Mouse (Mus musculus) frontal cortex, postnatal 10 days (tissue): Measurements from ENCODE around the gene Myt1l.

Experiments used
- DNase-seq, 2 experiments: peaks; one replicate each; pipeline ENCODE4 v3.0.0; 2022; ENCODE audit warnings: low spot score in 2 of 2, mixed read lengths in 1 of 2

Myt1l gene

DNA sequence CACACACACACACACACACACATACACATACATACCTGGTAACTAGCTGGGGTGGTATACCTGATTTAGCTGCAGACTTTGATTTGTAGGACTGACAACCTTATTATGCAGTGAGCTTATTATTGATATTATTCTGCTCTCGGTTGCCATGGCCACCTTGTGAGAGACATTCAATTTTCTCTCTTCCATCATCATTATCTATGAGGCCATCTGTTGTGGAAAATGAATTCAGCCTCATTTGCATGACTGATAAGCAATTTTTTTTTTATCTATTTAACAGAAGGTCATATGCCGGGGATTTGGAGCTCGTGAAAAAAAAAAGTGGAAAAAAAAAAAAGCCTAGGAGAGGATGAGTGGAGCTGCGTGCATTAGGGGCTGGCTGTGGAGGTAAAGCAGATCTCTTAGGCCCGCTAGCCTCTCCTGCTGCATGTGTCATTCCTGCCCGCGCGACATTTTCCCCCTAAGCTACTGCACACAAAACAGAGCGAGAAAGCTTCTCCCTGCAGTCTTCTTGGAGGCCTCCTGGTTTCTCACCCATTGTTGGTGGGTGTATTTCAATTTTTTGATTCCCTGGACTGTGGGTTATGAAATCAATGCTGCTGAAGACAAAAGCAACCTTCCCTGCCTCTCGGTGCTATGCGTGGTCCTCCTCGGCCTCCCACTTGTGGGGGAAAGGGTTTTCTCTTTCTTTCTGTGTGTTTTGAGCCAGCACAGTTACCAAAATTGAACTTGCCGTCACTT is at the start of gene Myt1l:
Myt1l (plus strand) TSS at position 354 of the 741 bp plus-strand sequence.
- peak in 1 of 2 experiments; percentile 37 for DNase-seq

DNA sequence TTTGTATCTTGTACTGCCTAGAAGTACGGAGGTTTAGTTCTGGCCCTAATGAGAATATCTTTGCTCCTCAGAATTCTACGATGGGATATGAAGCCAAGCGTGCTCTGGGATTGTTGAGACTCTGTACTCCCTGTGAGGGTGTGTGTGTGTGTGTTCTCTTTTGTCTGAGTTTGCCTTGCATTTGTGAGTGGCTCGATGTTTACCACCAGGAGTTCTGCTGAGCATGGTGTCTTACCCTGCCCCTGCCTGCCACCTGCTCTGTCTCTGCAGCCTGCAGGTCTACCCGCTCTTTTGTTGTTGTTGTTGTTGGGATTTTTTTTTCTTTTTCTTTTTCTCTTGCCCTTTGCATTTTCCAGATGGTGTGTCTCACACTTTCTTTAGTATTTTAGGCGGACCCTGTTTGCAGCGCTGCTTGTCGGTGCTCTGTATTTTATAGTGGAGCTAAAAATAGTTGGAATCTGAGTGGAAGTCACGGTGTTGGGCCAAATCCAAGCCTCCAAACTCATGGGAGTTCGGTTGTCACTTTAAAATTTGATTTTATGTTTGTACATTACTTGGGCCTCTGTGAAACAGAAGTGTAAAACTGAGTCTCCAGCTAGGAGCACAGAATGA is 41.7 kb upstream of the Myt1l start:
- no peak for DNase-seq

DNA sequence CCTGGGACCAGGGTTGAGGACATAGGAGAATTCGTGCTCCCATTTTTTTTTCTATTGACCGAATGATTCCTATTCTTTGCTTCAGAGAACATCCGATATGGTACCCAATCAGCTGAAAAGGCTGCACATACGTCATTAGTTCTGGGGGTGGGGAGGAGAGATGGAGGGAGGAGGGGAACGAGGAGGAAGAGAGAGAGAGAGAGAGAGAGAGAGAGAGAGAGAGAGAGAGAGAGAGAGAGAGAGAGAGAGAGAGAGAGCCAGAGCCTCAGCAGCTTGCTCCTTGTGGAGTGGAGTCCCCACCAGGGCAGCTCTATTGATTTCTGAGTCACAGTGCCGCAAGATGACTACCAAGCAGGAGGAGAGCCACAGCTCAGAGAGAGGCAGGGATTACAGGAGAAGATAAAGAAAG is 1.9 kb upstream of the Myt1l start:
- DNase-seq = peak; percentile 54 to 62

DNA sequence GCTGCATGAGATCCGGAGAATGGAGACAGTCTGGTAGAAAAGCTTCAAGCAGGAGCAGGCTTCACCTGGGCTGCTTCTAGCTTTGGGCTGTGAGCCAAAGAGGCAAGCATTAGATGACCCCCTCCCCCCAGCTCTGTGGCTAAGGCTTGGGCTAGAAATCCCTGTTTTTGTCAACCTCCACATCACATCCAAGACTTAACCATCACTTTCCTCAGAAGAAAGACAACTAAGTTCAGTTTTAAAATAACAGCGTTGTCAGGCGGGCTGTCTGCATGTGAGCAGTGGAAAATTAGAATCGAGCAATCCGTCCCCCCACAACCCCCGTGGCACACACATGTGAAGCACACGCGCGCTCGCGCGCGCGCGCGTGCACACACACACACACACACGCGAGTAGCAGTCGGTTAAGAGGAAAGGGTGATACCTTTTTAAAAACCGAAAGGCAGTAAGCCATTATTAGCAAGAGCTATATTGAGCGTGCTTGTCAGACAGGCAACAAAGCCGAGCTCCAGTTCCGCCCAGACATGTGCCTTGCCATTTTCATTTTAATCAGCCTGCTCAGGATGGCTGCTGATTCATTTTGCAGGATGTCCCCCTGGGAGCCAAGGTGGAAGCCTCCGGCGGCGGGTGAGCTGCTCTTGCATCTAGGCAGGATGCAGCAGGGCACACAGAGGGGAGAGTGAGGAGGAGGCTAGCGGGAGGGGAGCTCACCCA is 979 bp upstream of the Myt1l start:
- DNase-seq = peak; percentile 73 to 88

DNA sequence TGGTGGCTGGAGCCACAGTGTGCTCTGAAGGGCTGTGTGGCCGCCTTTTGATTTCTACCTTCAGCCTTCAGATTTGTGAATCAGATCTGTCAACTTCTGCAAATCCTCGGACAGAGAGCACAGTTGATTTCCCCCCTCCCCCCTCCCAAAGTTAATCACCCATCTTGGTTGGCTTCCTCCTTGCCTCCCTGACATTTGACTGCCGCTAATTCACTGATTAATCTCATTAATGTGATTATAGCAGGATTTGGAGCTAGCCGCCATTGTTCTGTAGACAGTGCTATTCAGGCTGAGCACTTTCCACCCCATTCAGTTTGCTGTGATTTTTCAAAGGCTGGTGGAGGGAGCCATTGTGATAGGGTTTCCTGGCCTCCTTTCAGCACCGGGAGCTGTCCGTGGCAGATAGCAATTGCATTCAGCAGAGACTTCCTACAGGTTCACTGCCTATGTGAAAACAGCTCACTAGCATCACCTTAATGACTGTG is 2.1 kb downstream of the Myt1l start:
- peak in 1 of 2 experiments; percentile 39 for DNase-seq

DNA sequence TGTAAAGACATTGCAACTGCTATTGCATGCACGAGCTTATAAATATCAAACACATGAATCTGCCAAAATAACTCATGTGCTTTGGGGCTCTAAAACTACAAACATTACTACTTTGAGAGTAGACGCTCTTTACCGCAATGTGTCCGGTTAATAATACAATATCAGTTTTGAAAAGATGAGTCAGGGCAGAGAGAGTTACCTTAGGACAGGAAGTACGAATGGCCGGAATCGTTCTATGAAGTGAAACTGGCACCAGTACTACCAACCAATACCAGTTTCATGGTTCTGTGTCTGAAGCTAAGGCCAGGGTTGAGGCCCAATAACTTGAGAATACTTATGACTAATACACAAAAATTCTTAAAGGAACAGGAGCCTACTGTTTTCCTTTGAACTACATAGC is 2.6 kb downstream of the Myt1l start:
- no peak for DNase-seq

DNA sequence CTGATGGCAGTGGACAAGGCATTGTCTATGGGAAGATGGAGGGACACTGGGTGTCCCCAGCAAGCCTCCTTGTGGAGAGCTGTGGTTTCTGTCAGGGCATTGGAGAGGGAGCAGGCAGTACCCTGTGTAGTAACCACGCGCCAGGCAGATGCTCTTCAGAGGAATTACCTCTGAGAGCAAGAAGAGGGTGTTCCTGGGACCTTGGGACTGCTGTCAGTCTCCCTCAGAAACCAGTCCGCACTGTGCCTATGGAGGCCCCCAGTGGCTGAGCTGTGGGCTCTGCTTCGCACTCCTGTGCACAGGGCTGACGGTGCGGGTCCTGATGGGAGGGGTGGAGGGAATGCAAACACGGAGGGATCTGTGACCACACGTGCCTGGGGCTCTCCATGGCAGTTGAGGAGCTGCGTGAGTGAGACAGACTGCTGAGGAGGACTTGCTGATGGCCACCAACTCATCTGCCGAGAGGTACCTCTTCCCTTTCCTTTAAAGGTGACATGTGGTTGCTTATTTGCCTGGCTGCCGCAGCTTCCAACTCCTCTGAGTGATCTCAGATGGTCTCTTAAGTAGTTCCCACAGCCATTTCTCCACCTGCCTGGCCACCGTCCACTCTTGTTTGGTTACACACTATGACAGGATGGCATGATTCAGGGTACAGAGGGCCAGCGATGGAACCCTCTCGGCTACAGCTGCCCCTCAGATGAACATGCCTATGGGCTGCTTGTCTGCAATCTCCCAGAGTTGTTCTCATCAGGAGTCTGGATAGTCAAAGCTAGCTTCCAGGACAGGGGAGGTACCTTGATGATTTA is 5.1 kb downstream of the Myt1l start:
- DNase-seq = peak; percentile 57 to 69

DNA sequence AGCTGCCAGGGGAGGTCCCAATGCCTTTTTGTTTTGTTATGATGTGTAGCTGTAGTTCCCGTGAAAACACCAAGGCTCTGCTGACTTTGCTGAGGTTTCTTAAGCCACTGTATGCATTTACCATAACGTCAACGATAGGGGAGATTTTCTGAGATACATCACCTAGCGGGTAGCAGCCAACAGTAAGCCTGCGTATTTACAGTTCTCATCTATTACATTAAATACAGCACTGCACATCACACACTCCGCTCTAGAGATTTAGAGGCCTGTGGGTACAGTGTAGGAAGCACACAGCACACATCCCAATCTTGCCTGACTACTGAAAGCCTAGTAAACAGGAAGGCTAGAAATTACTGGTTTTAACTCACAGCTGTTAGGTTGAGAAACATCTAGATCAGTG is 6.1 kb downstream of the Myt1l start:
- no peak for DNase-seq

DNA sequence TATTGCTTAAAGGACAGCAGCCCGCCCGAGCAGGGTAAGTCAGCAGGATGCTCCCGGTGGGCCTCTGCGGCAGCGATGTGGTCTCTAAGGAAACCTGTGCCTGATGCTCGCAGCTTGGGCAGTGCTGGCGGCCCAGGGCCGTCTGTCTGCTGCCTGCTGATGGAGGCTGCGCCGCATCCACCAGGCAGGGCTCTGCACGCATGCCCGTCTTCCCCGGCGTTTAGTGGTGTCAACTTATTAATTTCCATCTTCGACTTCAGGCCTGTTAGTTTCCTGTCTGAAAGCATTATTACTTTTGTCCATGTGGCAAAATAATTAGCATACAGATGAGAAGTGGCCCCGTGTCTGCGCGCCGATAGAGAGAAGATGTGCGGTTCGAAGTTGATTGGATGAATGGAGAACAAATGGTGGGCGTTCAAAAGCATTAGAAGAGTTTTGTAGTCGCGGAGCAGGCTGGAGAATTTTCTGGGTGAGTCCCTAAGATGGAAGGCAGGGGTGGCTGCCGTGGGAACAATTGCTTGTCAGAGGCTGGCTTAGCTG is 6.6 kb downstream of the Myt1l start:
- peak in 1 of 2 experiments; percentile 46 for DNase-seq

DNA sequence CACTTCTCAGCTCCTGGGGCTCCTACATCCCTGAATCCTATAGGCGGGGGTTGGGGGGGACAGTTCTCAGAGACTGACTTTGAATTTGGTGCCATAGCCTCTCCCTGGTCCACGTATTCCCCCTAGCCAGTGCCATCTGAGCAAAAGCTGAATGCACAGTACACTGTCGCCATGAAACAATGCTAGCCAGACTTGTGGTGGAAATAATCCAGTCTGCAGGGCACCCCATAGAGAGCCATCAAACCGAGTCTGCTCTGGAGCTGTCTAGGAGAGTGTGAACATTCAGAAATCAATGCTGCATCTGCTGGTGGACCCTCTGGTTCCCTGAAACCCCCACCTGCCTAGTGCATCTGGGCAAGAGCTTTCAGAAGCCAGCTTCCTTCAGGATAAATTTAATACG is 9.7 kb downstream of the Myt1l start:
- DNase-seq = no peak

DNA sequence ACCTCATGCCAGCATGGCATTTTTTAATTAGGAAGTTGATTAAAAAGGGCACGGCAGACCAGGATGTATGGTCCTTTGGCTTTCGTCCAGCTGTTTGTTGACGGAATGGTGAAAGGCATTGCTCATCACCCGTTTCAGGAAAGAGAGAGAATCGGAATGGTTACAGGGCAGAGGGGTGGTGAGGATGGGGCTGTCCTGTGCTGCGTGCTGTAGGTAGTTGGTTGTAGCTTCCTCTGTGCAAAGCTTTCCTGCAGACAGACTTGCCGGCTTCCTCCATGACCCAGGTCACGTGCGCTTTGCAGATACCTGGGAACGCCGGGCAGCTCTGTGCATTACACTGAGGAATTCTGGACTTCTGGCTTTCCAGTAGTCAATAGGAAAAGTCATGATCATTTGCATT is 10.3 kb downstream of the Myt1l start:
- no peak for DNase-seq

DNA sequence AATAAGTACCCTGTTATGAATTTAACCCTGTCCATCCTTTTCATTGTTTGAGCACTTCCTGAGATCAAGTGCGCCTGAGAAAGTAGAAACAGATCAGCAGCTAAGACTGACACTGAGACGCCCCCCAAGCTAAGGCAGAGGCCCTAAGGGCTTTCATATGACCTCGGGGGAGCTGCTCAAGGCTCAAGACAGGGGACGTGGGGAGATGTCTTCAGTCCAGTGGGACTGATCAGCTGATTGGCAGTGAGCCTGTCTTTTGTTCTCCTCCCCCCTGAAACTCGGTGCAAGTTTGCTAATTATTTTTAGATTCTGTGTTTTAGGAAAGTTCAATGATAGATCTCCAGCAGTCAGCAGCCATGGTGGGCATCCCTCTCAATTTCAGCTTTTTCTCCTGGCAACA is 10.9 kb downstream of the Myt1l start:
- no peak for DNase-seq

DNA sequence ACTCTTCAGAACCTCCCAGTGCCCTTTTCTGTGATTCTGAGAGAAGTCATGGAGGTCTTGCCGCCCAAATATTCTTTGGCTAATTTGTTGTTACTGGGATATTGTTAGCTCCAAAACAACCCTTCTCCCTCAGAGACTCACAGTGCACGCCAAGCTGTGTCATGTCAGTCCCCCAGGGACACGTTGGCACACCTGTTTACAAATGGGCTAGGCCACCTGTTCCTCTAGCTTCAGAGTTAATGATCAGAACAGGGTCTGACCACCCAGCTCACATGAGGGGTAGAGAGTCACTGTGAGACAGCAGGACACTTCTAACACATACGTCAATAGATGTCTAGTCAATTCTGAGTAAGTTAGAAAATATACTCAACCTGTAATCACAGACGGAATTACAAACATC is 12.6 kb downstream of the Myt1l start:
- DNase-seq = no peak

DNA sequence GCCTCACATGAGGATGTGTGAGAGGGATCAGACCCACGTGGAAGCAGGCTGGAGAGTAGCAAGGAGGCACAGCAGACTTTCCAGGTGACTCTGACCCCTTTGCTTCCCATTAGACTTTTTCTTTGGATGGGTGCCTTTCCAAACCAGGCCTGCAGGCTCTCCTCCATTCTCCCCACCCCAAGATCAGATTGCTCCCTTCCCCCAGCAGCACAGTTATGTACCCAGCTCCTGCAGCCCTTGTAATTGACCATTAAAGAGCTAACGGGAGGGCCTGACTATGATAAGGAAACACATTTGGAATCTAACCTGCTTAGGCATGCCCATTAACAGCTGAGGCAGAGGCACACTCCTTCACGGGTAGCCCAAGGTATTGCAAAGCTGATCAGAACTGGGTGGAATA is 17.9 kb downstream of the Myt1l start:
- DNase-seq = no peak

DNA sequence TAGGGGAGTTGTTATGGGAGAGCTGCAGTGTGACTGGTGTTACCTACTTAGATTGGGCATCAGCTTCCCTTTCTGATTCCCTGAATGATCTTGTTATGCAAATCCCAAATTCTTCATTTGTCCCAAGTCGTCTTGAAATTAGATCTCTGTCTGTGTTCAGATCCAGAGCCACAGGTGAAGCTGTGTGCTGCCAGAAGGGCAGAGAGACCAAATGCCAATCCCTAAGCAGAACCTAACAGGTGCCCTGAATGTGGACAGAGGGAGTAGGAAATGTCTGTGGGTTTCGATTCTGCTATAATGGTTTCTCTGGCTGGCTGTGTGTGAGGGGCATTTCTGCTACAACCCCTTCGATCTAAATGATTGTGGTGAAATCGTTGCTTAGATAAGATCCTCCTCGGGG is 18.9 kb downstream of the Myt1l start:
- DNase-seq = no peak

DNA sequence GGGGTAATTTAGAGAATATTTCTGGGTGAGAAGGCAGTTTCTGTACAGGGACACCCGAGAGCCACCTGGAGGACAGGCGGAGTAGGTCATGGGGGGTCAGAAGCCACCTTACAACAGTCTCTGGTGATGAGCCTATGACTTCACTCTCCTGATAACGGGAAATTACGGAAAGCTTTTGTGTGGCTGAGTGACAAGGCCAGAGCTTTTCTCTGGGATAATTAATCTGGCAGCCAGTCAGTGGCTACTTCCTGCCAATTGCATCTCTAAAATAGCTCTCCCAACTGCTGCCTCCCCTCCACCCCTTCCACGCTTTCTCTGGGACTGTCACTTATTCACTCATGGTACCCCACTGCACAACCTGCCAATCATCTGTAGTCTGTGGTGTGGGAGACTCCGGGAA is 19.6 kb downstream of the Myt1l start:
- DNase-seq = peak; percentile 31 to 44

DNA sequence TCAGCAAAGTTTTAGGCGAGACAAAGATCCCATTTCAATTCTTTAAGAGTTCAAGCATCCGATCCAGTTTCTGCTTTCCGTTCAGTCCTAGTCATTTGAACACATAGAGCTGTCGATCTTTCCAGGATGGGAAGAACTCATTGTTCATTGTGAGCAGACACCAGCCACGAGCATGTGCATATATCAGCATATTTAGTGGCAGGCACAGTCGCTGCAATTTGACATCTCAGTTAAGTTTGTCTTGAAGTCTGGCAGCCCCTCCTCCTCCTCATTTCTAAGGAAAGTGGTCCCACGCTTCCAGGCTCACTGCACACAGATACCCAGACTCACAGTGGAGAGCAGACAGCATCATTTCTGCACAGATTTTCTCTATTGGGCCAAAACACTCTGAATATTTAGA is 25.0 kb downstream of the Myt1l start:
- no peak for DNase-seq

DNA sequence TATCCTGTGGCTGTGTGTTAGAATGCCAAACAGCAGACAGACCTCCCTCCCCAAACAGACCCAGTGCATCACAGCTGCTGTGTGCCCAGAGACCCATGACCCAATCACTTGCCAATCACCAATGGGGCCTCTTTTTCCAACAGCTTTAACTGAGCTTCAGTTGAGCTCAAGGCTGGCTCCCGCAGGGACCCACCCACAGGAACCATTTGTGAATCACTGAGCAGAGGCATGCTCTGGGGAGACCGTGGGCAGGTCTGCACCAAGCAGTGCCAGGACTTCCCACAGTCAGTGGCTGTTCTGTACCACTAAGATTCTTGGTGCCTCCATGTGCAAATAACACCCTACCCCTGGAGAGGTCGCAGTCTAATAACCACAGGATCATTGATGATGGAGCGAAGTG is 27.5 kb downstream of the Myt1l start:
- peak in 1 of 2 experiments; percentile 36 for DNase-seq

DNA sequence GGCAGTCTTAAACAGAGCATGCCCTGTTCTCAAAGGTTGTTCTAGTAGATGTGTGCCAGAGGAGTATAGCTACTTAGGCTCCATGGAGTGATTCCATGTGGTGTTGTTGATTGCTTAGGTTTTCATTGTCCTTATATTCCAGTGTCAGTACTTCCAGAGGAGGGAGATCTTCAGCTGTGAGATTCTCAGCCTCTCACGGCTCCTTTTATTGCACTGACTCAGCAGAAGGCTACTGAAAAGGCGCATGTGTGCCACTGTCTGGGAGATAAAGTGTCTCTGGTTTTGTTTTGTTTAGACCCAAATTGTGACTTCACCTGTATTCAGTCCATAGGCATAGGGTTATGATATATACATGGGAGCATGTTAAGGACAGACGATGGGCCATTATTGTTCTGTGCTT is 28.2 kb downstream of the Myt1l start:
- no peak for DNase-seq

DNA sequence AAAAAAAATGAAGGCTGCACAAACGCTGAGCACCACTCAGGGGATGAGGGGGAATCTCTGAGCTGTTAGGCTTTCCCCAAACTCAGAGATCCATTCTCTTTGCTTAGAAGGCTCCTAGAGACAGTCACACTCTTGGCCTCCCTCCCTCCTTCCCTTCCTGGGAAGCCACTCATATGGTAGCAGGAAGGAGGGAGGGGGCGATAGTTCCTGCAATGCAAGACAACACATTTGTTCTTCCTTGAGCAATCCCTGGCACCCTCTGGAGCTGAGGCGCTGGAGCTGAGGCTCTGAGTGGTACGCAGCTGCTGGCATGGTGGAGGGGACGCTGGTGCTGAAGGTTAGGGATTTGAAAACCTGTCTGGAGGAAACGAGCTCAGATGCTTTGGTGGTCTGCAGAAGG is 28.7 kb downstream of the Myt1l start:
- no peak for DNase-seq

DNA sequence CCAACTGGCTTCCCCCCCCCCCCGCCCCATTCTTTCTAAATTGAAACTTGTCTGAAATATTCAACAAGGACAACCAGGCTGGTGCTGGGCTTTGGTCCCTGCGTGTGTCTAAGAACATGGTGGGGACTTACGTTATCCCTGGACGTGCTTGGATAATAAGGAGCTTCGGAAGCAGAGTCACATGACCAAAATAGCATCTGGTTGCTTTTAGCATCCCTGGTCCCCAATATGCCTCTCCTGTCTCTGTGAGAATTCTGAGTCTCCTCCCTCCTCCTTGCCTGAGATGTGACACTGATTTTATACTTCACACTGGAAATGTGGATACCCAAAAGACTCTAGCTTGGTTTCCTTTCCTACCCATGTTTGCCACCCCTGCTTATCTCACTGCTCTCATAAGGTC is 31.6 kb downstream of the Myt1l start:
- DNase-seq = no peak

DNA sequence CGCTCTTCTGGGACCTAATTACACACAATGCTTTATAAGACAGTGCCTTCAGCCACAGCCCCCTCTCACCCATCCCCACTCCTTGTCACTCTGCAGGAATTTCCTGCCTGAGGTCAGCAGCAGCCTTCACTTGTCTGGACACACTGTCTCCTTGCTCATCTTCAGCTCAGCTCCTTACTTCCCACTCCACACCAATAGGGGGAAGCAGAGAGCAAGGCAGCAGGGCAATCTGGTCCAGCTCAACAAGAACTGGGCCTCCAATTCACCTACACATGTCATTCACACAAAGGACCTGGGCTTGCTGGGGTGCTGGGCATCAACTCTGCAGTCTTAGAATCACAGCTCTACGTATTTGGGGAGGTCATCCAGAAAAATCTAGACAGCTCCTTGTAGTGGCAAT is 33.0 kb downstream of the Myt1l start:
- no peak for DNase-seq
